ENCODE assay signal across 8 mouse cellular contexts in genomic region chr17:44777337-44777804, GRCm38 (mm10). TPM values are rescaled to one million over a fixed set of nuclear protein-coding genes. Genes with fewer than 3 reads are reported as not detected.
A peak's percentile ranks its signal among the peaks of the same experiment; 100 is the strongest.
DNase-seq lines count a peak whose midpoint lies in the region; ATAC-seq lines count a peak whose summit lies in the region.

No protein-coding gene starts in this region.

- ATAC-seq in hindbrain, embryonic 14.5 days (ENCODE audit: low FRiP score): peak; percentile 83

- H3K9me3 ChIP-seq in hindbrain, embryonic 14.5 days (ENCODE audit: control insufficient read depth, low read length): no peaks in the 10 kb centered on the region

- no peaks in the 10 kb centered on the region for H3K36me3 ChIP-seq in hindbrain, embryonic 14.5 days (replicated peaks; ENCODE audit: control insufficient read depth, insufficient read depth)

- H3K27ac ChIP-seq in hindbrain, embryonic 14.5 days: peak overlapping the region; percentile 94

- peak overlapping the region; percentile 70 for H3K4me2 ChIP-seq in hindbrain, embryonic 14.5 days (replicated peaks)

- H3K27me3 ChIP-seq in hindbrain, embryonic 14.5 days (ENCODE audit: control insufficient read depth, insufficient read depth, low read length): no peaks in the 10 kb centered on the region

- peak overlapping the region; percentile 89 for H3K4me3 ChIP-seq in hindbrain, embryonic 14.5 days (replicated peaks; ENCODE audit: low read length)

- peak; percentile 88 for DNase-seq in Muller cell, postnatal 12 days (ENCODE audit: inconsistent ontology term)
- DNase-seq in cerebellum, postnatal 10 days: peak; percentile 81 to 82
- peak; percentile 60 for DNase-seq in frontal cortex, postnatal 14 days (ENCODE audit: low spot score in 2 of 2)
- peak; percentile 63 for DNase-seq in hindbrain, embryonic 14.5 days (ENCODE audit: low spot score)
- DNase-seq in left cerebral cortex, adult 11 months (ENCODE audit: low spot score): peak; percentile 68
- peak; percentile 63 for DNase-seq in lung, postnatal 36 days
- DNase-seq in retina, postnatal 1 day: peak; percentile 81
- DNase-seq in urinary bladder, postnatal 14 days (ENCODE audit: low spot score): peak; percentile 65

- WGBS in hindbrain, embryonic 14.5 days: under 1% methylated on average over 34 of the region's 35 CpGs

- peak overlapping the region; percentile 98 for H3K9ac ChIP-seq in hindbrain, embryonic 14.5 days

- H3K4me1 ChIP-seq in hindbrain, embryonic 14.5 days (replicated peaks; ENCODE audit: control insufficient read depth, insufficient read depth, low read length): peaks cover 6% of the 10 kb centered on the region; the same call in 1 of the 2 replicates

RNA-seq across cellular contexts. Expression of gene Supt3, which starts 0.4 kb away (rescaled TPM):
- 26.1 and 26.2 TPM in 2 replicates for polyA plus RNA-seq in hindbrain, embryonic 14.5 days (2014; fragmentation: Nextera tagmentation; extraction: Ambion mirVana)

RNA-seq across cellular contexts. Expression of gene Runx2, which starts 37.2 kb away (rescaled TPM):
- 0.52 and 0.53 TPM in 2 replicates for polyA plus RNA-seq in hindbrain, embryonic 14.5 days (2014; fragmentation: Nextera tagmentation; extraction: Ambion mirVana)

Comparison
In these comparisons a context has a peak if more than half of its experiments do, and no peak if none do; other contexts are left out.
1. Peak in every context shown above with its lines: DNase-seq, ATAC-seq, H3K4me3 ChIP-seq and H3K27ac ChIP-seq.